Mouse (Mus musculus) CH12.LX (cell line): ENCODE results near the gene Gm11627. TPM values are rescaled to one million over a fixed set of nuclear protein-coding genes. Genes with fewer than 3 reads are reported as not detected.
"Not testable (repeated sequence)": the region's sequence is repeated elsewhere in the genome, so short reads cannot be mapped to it uniquely, and the experiment has no call there.

Source experiments
- DNase-seq: peaks from one replicate; pipeline ENCODE4 v3.0.0-alpha.2; 2013; ENCODE audit errors: extremely low read depth
- H3K27ac ChIP-seq: 2 replicates; pipeline ENCODE4 v1.5.1; 2012; ENCODE audit warnings: low read depth, mild to moderate bottlenecking, control low read depth, moderate library complexity; ENCODE audit not compliant: insufficient read depth
- H3K27me3 ChIP-seq: replicated peaks from 2 replicates; pipeline ENCODE3; 2012; ENCODE audit warnings: inconsistent platforms
- H3K36me3 ChIP-seq, 2 experiments: replicated peaks in 1 of 2; 2 replicates each; pipeline versions ENCODE3 to v1.6.1; 2012; ENCODE audit warnings: inconsistent platforms in 1 of 2, low read length in 1 of 2, mild to moderate bottlenecking in 1 of 2, mixed read lengths in 1 of 2, moderate library complexity in 1 of 2; ENCODE audit not compliant: control insufficient read depth in 1 of 2, insufficient read depth in 1 of 2
- H3K4me1 ChIP-seq, 2 experiments: 2 replicates each; pipeline ENCODE4 v1.6.1; 2012; ENCODE audit warnings: inconsistent platforms in 1 of 2, moderate library complexity in 1 of 2; ENCODE audit not compliant: insufficient read depth in 2 of 2, control insufficient read depth in 1 of 2
- H3K4me2 ChIP-seq: 2 replicates; pipeline ENCODE4 v1.6.1; 2012; ENCODE audit warnings: low read depth, mild to moderate bottlenecking, control low read depth; ENCODE audit not compliant: poor library complexity, insufficient read depth, severe bottlenecking
- H3K4me3 ChIP-seq, 3 experiments: fragments of 150-350 bp in 1 of 3; sonication (generic) in 1 of 3; replicated peaks in 1 of 3; 2 replicates each; pipeline versions ENCODE3 to v1.5.1; 2011 to 2012; ENCODE audit warnings: low read depth in 2 of 3, low read length in 2 of 3, mild to moderate bottlenecking in 2 of 3, moderate library complexity in 2 of 3, control low read depth in 1 of 3, improper control_type of control experiment in 1 of 3, inconsistent platforms in 1 of 3, mixed read lengths in 1 of 3; ENCODE audit not compliant: poor library complexity in 1 of 3
- H3K79me2 ChIP-seq: replicated peaks from 2 replicates; pipeline ENCODE4 v1.6.1; 2012; ENCODE audit warnings: mild to moderate bottlenecking, moderate library complexity; ENCODE audit not compliant: control insufficient read depth, poor library complexity, insufficient read depth, severe bottlenecking; ENCODE audit errors: extremely low read depth
- H3K9ac ChIP-seq: 2 replicates; pipeline ENCODE4 v1.6.1; 2012; ENCODE audit warnings: low read depth, mild to moderate bottlenecking, control low read depth, moderate library complexity; ENCODE audit not compliant: insufficient read depth
- H3K9me3 ChIP-seq: replicated peaks from 2 replicates; pipeline ENCODE3; 2012; ENCODE audit warnings: low read length, inconsistent platforms, mixed read lengths
- CHD1 ChIP-seq: IDR thresholded peaks from 2 replicates; pipeline ENCODE4 v1.6.1; 2012; ENCODE audit warnings: low read depth, low read length, improper control_type of control experiment, inconsistent platforms
- JUND ChIP-seq: conservative IDR thresholded peaks from 2 replicates; pipeline ENCODE4 v1.6.1; 2011; ENCODE audit warnings: low read depth, low read length, improper control_type of control experiment
- MAX ChIP-seq: IDR thresholded peaks from 2 replicates; pipeline ENCODE4 v1.6.1; 2011; ENCODE audit warnings: low read length, improper control_type of control experiment
- TCF12 ChIP-seq: IDR thresholded peaks from 2 replicates; pipeline ENCODE4 v1.6.1; 2014; ENCODE audit warnings: low read depth, mild to moderate bottlenecking, inconsistent platforms, low read length, improper control_type of control experiment
- UBTF ChIP-seq: IDR thresholded peaks from 2 replicates; pipeline ENCODE4 v1.6.1; 2012; ENCODE audit warnings: low read depth, mild to moderate bottlenecking, inconsistent platforms, low read length, improper control_type of control experiment, moderate library complexity
- dilution Hi-C: fragments of 300-500 bp; cut with MboI; formaldehyde crosslinking; loops from 2 replicates; pipeline ENCODE4 v1.14.3; 2020; ENCODE audit warnings: low sequenced_read_pairs; ENCODE audit not compliant: extremely low pct_unique_long_range_greater_than_20kb, extremely low pct_ligation_motif_present
- in situ Hi-C: fragments of 300-500 bp; cut with MboI; formaldehyde crosslinking; loops from 3 replicates; pipeline ENCODE4 v1.14.3; 2019; ENCODE audit warnings: low sequenced_read_pairs, low pct_ligation_motif_present, low pct_unique_long_range_greater_than_20kb, mixed read lengths
- polyA plus RNA-seq: library from polyadenylated mRNA; unstranded; fragments of >175 nt; gene quantifications from 2 replicates; pipeline ENCODE4 v1.2.1, GENCODE M21; 2012; ENCODE audit warnings: low read depth; ENCODE audit not compliant: insufficient read length
- total RNA-seq, 2 experiments: library from RNA; depleted of rRNA; stranded (reverse); fragments of 300-350 nt in 1 of 2; fragments of >200 nt in 1 of 2; gene quantifications; 2 replicates each; pipeline ENCODE4 v1.2.3; 2012 to 2014

Gene Gm11627
- total and polyA plus RNA-seq, 3 experiments, result 0.42 to 0.63 TPM; not detected in 1

- H3K4me3 ChIP-seq, result no peak overlapping the region
- no peaks in the 10 kb centered on the region for H3K79me2 ChIP-seq
- no peak overlapping the region for H3K27ac ChIP-seq
- H3K27me3 ChIP-seq, result peaks cover 51% of the 10 kb centered on the region
- H3K36me3 ChIP-seq, result no peaks in the 10 kb centered on the region
- H3K4me2 ChIP-seq, result no peak overlapping the region
- 0 out of 4 replicates have a peak, but pooled peaks cover 0 to 2% of the 10 kb centered on the region in 2 experiments for H3K4me1 ChIP-seq
- TF ChIP-seq UBTF (no peak), MAX (no peak)
- TF ChIP-seq, all 38 proteins: peak for 0
- no peak for DNase-seq
- peaks cover 19% of the 10 kb centered on the region for H3K9me3 ChIP-seq
- H3K9ac ChIP-seq, result no peak overlapping the region
- dilution Hi-C loops (no loop called here), in situ Hi-C loops (no loop called here)
Observed at GRCm38 (mm10) chr11:102607686-102608548, 28.7 kb upstream of the Gm11627 start.

- H3K4me3 ChIP-seq, H3K4me1 ChIP-seq, in situ Hi-C loops, H3K27ac ChIP-seq, H3K79me2 ChIP-seq, H3K4me2 ChIP-seq, dilution Hi-C loops, DNase-seq, H3K36me3 ChIP-seq, H3K9ac ChIP-seq: not testable (repeated sequence)
- Histone ChIP-seq H3K27me3 (peaks cover 51% of the 10 kb centered on the region), H3K9me3 (peaks cover 19% of the 10 kb centered on the region)
Observed at GRCm38 (mm10) chr11:102607201-102607600, 27.9 kb upstream of the Gm11627 start.

- Histone ChIP-seq H3K27ac (no peak overlapping the region), H3K4me3 (no peak overlapping the region), H3K27me3 (peaks cover 51% of the 10 kb centered on the region), H3K4me1 (0 out of 4 replicates have a peak, but pooled peaks cover 0 to 2% of the 10 kb centered on the region in 2 experiments), H3K79me2 (no peaks in the 10 kb centered on the region), H3K4me2 (no peak overlapping the region), H3K9me3 (peaks cover 19% of the 10 kb centered on the region), H3K36me3 (no peaks in the 10 kb centered on the region), H3K9ac (no peak overlapping the region)
- in situ Hi-C loops (no loop called here), dilution Hi-C loops (no loop called here)
- DNase-seq, result no peak
- TF ChIP-seq TCF12, result no peak
- TF ChIP-seq JUND, result no peak
- TF ChIP-seq CHD1, result no peak
Observed at GRCm38 (mm10) chr11:102606751-102607171, 27.5 kb upstream of the Gm11627 start.
